Mouse (Mus musculus) kidney, embryonic 16.5 days (tissue): ENCODE data around the gene Shisa8. TPM values are rescaled to one million over a fixed set of nuclear protein-coding genes. Genes with fewer than 3 reads are reported as not detected.

Experiments used
- ATAC-seq: fragments of 200-750 bp; cut with Nextera tagmentation; 2 replicates; pipeline ENCODE4 v1.8.0; 2017; ENCODE audit warnings: moderate TSS enrichment; ENCODE audit not compliant: low FRiP score, low TSS enrichment
- H3K27ac ChIP-seq: fragments of 300-500 bp; sonication (generic); 2 replicates; pipeline ENCODE4 v1.5.1; 2014; ENCODE audit warnings: low read length
- H3K27me3 ChIP-seq: fragments of 300-500 bp; sonication (generic); 2 replicates; pipeline ENCODE4 v1.6.1; 2014; ENCODE audit warnings: low read length, control low read depth, mixed read lengths; ENCODE audit not compliant: insufficient read depth
- H3K36me3 ChIP-seq: fragments of 300-500 bp; sonication (generic); 2 replicates; pipeline ENCODE4 v1.6.1; 2014; ENCODE audit warnings: low read length, control low read depth, mixed read lengths; ENCODE audit not compliant: insufficient read depth
- H3K4me1 ChIP-seq: fragments of 300-500 bp; sonication (generic); 2 replicates; pipeline ENCODE4 v1.6.1; 2014; ENCODE audit warnings: low read length, control low read depth, mixed read lengths; ENCODE audit not compliant: insufficient read depth
- H3K4me2 ChIP-seq: fragments of 300-500 bp; sonication (generic); replicated peaks from 2 replicates; pipeline ENCODE4 v1.6.1; 2014; ENCODE audit warnings: low read depth, low read length
- H3K4me3 ChIP-seq: fragments of 300-500 bp; sonication (generic); 2 replicates; pipeline ENCODE4 v1.5.1; 2014; ENCODE audit warnings: mild to moderate bottlenecking, low read length
- H3K9ac ChIP-seq: fragments of 300-500 bp; sonication (generic); replicated peaks from 2 replicates; pipeline ENCODE4 v1.6.1; 2014; ENCODE audit warnings: low read length
- H3K9me3 ChIP-seq: fragments of 300-500 bp; sonication (generic); 2 replicates; pipeline ENCODE4 v1.6.1; 2016; ENCODE audit warnings: low read length, control low read depth
- WGBS: fragments of 180-500 bp; shearing (Covaris S2); extraction: QIAGEN DNeasy Blood & Tissue Kit; methylation state at CpG from one replicate; pipeline ENCODE4 v1.1.7; 2014; 5-methylcytosine and 5-hydroxymethylcytosine counted together
- polyA plus RNA-seq: library from polyadenylated mRNA; unstranded; fragments of >200 nt; fragmentation: Nextera tagmentation; extraction: Ambion mirVana; gene quantifications from 2 replicates; pipeline ENCODE4 v1.2.1, GENCODE M21; 2015

Gene Shisa8
- polyA plus RNA-seq, 1 experiment from 2014 or later = 0.41 TPM

- WGBS = 64% methylated on average over 3 of the region's 3 CpGs
Observed at GRCm38 (mm10) chr15:82243311-82243710, 30.7 kb upstream of the Shisa8 start.

GRCm38 (mm10) chr15:82236565-82236964 is 23.9 kb upstream of the Shisa8 start:
- Histone ChIP-seq H3K9ac (no peak overlapping the region), H3K9me3 (no peaks in the 10 kb centered on the region), H3K4me2 (no peak overlapping the region), H3K4me3 (no peak overlapping the region), H3K27me3 (no peaks in the 10 kb centered on the region), H3K36me3 (no peaks in the 10 kb centered on the region; the same call in 1 of the 2 replicates), H3K4me1 (no peaks in the 10 kb centered on the region; the same call in 1 of the 2 replicates), H3K27ac (no peak overlapping the region)
- peak; percentile 63 for ATAC-seq
- WGBS = 15% methylated on average over 5 of the region's 5 CpGs

More at GRCm38 (mm10) chr15:82243311-82243710, 30.7 kb upstream of the Shisa8 start:
- Histone ChIP-seq H3K27ac (no peak overlapping the region), H3K9me3 (no peaks in the 10 kb centered on the region), H3K36me3 (no peaks in the 10 kb centered on the region), H3K4me3 (peak overlapping the region; percentile 89), H3K27me3 (no peaks in the 10 kb centered on the region), H3K9ac (peak overlapping the region; percentile 79), H3K4me2 (peak overlapping the region; percentile 97), H3K4me1 (peaks cover 11% of the 10 kb centered on the region)
- ATAC-seq = no peak

- no peak for ATAC-seq
- H3K27ac ChIP-seq = no peak overlapping the region
- WGBS = 76% methylated on average over 10 of the region's 10 CpGs
- no peaks in the 10 kb centered on the region for H3K9me3 ChIP-seq
- H3K4me3 ChIP-seq = no peak overlapping the region
- no peaks in the 10 kb centered on the region; the same call in 1 of the 2 replicates for H3K36me3 ChIP-seq
- no peaks in the 10 kb centered on the region for H3K27me3 ChIP-seq
- no peaks in the 10 kb centered on the region; the same call in 1 of the 2 replicates for H3K4me1 ChIP-seq
- H3K9ac ChIP-seq = no peak overlapping the region
- H3K4me2 ChIP-seq = no peak overlapping the region
Observed at GRCm38 (mm10) chr15:82235661-82236060, 23.0 kb upstream of the Shisa8 start.

- no peaks in the 10 kb centered on the region; the same call in 1 of the 2 replicates for H3K36me3 ChIP-seq
- H3K4me1 ChIP-seq = peaks cover 5% of the 10 kb centered on the region
- H3K27ac ChIP-seq = no peak overlapping the region
- no peaks in the 10 kb centered on the region for H3K9me3 ChIP-seq
- H3K4me3 ChIP-seq = no peak overlapping the region
- no peak for ATAC-seq
- 43% methylated on average over 4 of the region's 4 CpGs for WGBS
- H3K27me3 ChIP-seq = no peaks in the 10 kb centered on the region
- no peak overlapping the region for H3K4me2 ChIP-seq
- no peak overlapping the region for H3K9ac ChIP-seq
Observed at GRCm38 (mm10) chr15:82232651-82233050, 20.0 kb upstream of the Shisa8 start.

GRCm38 (mm10) chr15:82231591-82232378 is 19.2 kb upstream of the Shisa8 start:
- Histone ChIP-seq H3K9ac (no peak overlapping the region), H3K27me3 (no peaks in the 10 kb centered on the region), H3K27ac (no peak overlapping the region), H3K36me3 (no peaks in the 10 kb centered on the region; the same call in 1 of the 2 replicates), H3K9me3 (no peaks in the 10 kb centered on the region), H3K4me3 (no peak overlapping the region), H3K4me1 (peaks cover 5% of the 10 kb centered on the region), H3K4me2 (no peak overlapping the region)
- ATAC-seq = no peak
- 62% methylated on average over 11 of the region's 11 CpGs for WGBS

GRCm38 (mm10) chr15:82231100-82231499 is 18.5 kb upstream of the Shisa8 start:
- H3K4me2 ChIP-seq = no peak overlapping the region
- no peak overlapping the region for H3K4me3 ChIP-seq
- H3K36me3 ChIP-seq = no peaks in the 10 kb centered on the region; the same call in 1 of the 2 replicates
- H3K9me3 ChIP-seq = no peaks in the 10 kb centered on the region
- no peak overlapping the region for H3K27ac ChIP-seq
- 64% methylated on average over 4 of the region's 4 CpGs for WGBS
- peak; percentile 42; the same call in 1 of the 2 replicates for ATAC-seq
- peaks cover 5% of the 10 kb centered on the region for H3K4me1 ChIP-seq
- H3K9ac ChIP-seq = no peak overlapping the region
- 0 out of 2 replicates have a peak, but pooled peaks cover 1% of the 10 kb centered on the region for H3K27me3 ChIP-seq

- WGBS = 79% methylated on average over 6 of the region's 6 CpGs
- no peaks in the 10 kb centered on the region; the same call in 1 of the 2 replicates for H3K36me3 ChIP-seq
- no peak overlapping the region for H3K4me3 ChIP-seq
- no peak for ATAC-seq
- no peak overlapping the region for H3K9ac ChIP-seq
- 0 out of 2 replicates have a peak, but pooled peaks cover 3% of the 10 kb centered on the region for H3K27me3 ChIP-seq
- H3K4me1 ChIP-seq = peaks cover 5% of the 10 kb centered on the region
- H3K9me3 ChIP-seq = no peaks in the 10 kb centered on the region
- no peak overlapping the region for H3K4me2 ChIP-seq
- no peak overlapping the region for H3K27ac ChIP-seq
Observed at GRCm38 (mm10) chr15:82230098-82230611, 17.5 kb upstream of the Shisa8 start.

- H3K9ac ChIP-seq = no peak overlapping the region
- no peaks in the 10 kb centered on the region for H3K9me3 ChIP-seq
- ATAC-seq = peak; percentile 30; the same call in 1 of the 2 replicates
- no peak overlapping the region for H3K4me2 ChIP-seq
- peaks cover 5% of the 10 kb centered on the region for H3K4me1 ChIP-seq
- 36% methylated on average over 11 of the region's 11 CpGs for WGBS
- peaks cover 3% of the 10 kb centered on the region; the same call in 1 of the 2 replicates for H3K27me3 ChIP-seq
- H3K4me3 ChIP-seq = no peak overlapping the region
- no peaks in the 10 kb centered on the region; the same call in 1 of the 2 replicates for H3K36me3 ChIP-seq
- H3K27ac ChIP-seq = no peak overlapping the region
Observed at GRCm38 (mm10) chr15:82229542-82230045, 17.0 kb upstream of the Shisa8 start.

GRCm38 (mm10) chr15:82225769-82226168 is 13.2 kb upstream of the Shisa8 start:
- Histone ChIP-seq H3K4me2 (no peak overlapping the region), H3K9ac (no peak overlapping the region), H3K4me3 (no peak overlapping the region), H3K27me3 (peaks cover 9% of the 10 kb centered on the region), H3K36me3 (no peaks in the 10 kb centered on the region), H3K27ac (no peak overlapping the region), H3K4me1 (peaks cover 16% of the 10 kb centered on the region), H3K9me3 (no peaks in the 10 kb centered on the region)
- ATAC-seq = no peak
- 91% methylated on average over 5 of the region's 5 CpGs for whole genome bisulfite sequencing
